Mouse (Mus musculus) fat pad, adult 2 months (tissue): ENCODE data around the gene Lrrc27.

Experiments
- DNase-seq: peaks from one replicate; pipeline ENCODE4 v3.0.0-alpha.2; 2011; ENCODE audit warnings: low read depth, low spot score; ENCODE audit errors: extremely low read depth

Lrrc27 gene

DNA sequence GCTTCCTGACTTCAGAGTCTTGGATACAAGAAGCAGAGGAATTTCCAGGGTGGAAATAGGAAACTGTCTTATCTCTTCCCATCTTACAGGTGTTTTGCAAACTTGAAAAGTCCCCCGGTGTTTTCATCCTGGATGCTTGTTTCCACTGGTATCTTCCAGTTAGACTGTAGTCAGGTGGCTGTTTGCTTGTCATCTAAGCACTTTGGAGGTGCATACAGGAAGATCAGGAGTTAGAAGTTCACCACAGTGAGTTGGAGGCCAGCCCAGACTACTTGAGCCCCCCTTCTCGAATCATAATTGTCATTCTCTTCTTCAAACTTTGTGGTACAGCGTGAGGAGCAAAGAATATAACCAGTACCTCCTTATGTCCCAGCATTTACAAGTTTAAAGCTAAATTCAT is 1.4 kb downstream of the Lrrc27 start:
- no peak for DNase-seq

DNA sequence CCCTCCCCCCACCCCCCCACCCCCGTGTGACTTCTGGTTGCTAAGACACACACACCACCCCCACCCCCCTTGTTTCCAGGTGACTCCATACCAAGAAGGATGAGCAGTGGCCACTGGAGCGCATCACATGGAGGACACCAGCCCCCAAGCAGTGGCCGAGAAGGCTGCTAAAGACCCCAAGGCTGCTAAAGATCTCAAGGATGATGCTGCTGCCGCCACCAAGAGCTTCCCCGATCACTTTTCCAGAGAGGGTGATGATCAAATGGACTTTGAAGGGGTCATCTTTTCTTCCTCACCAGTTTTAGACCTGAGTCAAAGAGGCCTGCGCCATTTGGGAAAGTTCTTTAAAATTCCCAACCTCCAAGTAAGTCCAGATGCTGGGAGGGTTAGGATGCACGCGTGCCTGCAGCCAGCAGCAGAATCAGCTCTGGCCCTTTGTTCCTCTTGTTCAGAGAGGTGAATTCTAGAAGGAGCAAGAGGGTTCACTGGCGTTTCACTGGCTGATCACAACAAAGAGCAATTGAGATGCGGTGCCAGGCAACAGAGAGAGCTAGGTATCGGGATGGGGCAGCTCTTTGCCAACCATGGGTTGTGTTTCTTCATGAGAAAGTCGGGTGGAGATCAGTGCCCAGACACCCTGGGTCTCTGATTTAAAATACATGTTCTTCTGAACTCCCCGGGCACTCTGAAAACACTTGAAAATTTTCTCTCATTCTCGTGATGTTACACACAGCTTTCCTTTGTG is 2.0 kb downstream of the Lrrc27 start:
- no peak for DNase-seq

DNA sequence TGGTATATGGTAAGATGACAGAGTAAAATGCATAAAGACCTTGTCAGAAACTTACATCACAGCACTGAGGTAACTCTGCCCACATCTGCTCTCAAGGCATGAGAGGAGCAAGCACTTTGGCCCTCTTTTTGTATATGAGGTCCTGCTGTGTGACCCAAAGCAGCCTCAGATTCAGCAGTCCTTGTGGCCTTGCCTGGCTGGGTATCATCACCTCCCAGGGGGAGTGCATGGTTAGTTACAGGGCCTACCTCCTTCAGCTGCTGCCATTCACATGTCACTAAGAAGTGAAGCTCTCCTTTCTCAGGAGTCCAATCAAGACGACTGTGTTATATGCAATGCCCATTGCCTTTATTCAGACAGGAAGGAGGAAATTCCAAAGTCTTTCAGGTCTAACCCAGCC is 2.7 kb downstream of the Lrrc27 start:
- DNase-seq, result no peak

DNA sequence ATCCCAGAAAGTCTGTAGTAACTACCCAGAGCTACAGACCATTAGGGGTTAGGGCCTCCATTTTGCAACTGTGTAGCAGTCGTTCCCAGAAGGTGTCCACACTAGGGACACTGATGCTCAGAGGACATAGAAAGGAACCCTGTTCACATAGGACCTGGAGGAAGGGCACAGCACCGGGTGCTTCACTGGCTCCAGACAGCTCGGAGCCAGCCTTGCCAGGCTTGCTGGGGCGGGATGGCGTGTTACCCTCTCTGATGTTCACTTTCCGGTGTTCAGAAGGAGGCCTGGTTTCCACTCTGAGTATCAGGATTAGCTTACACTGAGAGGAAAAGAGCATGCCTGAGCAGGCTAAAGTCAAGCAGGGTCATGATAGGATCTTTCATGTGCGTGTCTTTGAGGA is 3.2 kb downstream of the Lrrc27 start:
- DNase-seq, result no peak

DNA sequence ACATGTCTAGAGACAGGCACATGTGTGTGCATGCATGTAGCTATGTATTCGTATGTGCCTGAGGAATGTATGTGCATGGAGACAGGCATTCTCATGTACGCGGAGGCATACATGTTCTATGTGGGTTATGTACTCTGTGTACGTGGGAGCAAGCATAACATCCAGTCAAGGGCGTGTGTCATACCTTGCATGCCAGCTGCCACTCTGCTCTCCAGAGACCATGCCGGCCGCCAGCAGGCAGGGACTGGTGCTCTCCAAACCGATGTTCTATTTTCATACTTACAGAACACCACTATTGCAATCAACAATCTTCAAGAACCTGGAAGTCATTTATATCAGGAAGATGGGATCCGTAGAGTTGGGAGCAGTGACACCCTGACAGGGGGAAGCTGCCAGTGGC is 3.7 kb downstream of the Lrrc27 start:
- no peak for DNase-seq

DNA sequence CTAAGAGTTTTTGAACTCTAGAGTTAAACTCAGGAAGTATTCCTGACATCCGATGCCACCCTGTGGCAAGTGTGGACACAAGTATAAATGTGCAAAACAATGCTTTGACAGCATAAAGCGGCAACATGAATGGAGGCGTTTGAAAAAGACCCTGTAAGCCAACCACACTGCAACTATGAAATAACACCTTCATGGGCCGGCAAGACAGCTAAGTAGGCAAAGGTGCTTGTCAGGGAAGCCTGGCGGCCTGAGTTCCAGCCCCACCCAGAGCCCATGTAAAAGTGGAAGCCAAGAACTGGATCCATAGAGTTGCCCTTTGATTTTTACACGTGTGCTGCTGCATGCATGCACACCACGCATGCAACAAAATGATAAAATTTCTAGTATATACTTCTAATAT is 4.3 kb downstream of the Lrrc27 start:
- no peak for DNase-seq

DNA sequence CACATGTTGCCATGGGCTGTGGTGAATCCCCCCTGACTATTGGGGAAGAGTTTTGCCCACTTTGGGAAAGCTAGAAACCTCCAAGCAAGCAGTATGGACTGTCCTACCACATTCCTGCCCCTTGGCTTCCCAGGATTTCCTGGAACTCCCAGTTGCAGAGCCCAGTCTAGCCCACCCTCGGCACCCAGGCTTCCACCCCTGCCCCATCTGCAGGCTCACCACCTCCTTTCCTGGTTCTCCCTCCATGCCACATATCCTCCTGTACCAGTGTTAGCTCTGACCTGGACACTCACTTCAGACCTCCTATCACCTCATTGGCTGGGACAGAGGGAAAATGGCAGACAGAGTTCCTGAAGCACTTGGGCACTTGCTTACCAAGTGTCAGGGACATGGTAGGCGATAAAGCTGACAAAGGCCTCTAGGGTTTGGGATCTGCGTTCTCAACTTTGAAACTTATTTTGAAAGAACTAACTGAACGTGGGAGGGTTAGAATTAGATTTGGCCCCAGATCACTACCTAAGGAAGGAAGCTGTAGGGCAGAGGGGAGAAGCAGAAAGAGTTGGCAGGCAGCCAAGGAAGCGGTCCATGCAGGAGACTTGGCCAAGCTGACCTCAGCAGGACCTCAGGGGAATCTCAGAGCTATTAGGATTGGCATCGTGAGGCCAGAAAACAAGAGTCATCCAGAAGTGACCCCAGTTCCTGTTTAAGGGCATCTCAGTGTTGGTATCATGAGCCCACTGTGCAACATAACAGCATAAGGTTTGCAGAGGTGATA is 6.0 kb downstream of the Lrrc27 start:
- DNase-seq, result no peak

DNA sequence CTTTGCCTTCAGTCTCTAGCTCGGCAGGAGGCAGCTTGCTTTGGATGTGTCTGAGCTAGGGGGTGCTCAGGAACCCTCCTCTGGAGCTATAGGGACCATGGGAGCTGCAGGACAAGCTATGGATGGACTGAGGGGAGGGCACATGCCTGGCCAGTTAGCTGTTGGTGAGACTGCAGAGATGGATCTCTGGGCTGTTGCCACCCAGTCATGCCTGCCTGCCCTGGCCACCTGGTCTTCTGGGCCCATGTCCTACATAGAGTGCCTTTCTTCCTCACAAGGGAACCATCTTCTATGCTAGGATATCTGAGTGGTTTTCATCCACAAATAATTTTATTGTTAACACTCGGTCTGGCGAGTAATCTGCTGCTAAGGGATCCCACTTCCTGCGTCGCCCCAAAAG is 6.7 kb downstream of the Lrrc27 start:
- no peak for DNase-seq

DNA sequence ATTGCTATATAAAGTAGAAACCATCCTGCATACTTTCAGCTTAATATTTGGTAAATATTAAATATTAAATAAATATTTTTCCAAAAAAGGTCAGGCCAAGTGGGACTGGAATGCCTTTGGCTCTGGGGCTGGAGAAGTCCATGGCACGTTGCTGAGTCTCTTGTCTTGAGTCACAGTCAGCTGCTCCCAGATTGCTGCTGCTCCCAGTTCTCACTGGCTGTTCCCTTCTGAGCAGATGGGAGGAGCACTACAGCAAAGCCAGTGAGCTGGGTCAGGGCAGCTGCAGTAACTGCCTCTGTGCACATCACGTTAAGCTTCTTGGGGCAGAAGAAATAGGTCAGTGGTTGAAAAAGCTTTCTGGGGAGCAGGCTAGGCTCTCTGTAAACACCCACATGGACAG is 7.5 kb downstream of the Lrrc27 start:
- no peak for DNase-seq

DNA sequence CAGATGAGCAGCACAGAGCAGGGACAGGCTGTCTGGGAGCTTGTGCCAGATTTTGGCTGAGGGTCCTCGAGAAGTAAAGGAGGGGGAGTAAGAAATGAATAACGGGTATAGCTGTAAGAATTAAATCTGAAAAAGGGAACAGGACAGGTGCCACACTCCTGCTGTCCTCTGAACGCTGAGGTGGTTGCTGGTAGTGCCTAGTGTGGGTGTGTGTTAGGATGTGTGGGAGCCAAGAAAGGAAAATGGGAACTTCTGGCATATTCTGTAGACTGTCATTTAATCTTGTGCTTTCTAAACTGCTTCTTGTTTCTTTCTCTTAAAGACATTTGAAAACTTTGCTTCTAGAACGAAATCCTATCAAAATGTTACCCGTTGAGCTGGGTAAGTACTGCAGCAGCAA is 8.3 kb downstream of the Lrrc27 start:
- no peak for DNase-seq

DNA sequence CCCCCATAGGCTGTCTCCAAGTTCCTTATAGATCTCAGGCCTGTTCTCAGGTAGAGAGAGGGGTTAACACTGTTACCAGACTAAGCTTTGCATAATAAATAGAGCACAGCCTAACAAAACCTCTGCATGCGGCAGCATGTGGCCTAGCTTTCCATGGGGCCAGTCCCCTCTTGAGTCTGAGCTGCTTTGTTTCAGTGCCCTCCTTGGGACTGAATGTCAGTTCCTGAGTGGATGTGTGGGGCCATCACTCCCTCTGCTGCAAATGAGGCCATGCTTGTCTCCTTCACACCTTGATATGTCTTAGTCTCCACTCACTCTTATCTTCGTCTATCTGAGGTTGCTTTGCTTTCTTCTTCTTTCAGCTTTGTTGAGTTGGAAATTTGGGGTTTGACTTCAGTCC is 9.1 kb downstream of the Lrrc27 start:
- DNase-seq, result no peak

DNA sequence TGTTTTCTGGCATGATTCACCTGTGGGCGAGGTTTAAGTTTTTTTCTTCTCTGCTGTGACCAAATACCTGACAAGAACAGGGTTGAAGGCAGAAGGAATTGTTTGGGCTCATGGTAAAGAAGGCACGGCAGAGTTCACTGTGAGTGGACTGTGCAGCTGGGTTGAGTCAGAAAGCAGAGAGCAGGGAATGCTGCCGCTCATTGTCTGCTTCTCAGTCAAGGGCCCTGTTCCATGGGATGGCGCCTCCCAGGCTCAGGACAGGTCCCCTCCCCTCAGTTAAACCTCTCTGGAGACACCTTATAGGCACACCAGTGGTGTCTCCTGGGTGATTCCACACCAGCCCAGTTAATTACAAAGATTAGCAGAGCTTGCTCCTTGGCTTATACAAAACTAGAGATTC is 9.6 kb downstream of the Lrrc27 start:
- no peak for DNase-seq

DNA sequence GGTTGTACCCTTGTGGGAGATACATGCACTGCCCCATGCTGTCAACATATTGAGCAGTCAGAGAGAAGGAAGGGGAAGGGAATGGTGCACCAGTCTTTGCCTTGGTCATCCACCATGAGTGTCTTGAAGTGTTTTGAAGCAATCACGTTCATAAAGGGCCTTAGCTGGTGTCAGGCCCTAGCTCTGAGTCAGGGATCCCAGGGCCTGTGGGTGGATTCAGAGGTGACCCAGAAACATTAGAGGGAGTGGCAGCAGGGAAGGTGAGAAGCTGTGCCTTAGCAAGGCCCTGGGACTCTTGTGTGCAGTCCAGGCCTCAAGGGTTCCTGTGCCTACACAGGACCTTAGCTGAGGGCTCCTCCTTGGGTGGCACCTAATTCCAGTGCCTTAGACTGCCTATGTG is 11.3 kb downstream of the Lrrc27 start:
- DNase-seq, result no peak

DNA sequence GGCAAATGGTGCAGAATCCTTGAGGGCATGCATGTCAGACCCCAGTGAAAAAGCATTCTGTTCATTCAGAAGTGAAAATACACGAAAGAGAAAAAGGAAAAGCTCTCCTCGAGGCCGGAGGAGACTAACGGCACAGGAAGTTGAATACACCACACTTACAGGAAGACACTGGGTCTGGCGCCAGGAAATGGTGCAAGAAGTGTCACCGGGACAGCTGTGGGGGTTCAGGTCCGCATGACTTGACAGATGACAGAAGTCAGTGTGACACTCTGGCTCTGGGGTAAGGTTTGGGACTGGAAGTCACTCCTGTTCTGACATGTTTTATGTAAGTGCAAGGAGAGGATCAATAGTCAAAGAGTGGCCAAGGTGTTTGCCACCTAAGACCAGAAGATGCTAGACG is 11.9 kb downstream of the Lrrc27 start:
- DNase-seq, result no peak

DNA sequence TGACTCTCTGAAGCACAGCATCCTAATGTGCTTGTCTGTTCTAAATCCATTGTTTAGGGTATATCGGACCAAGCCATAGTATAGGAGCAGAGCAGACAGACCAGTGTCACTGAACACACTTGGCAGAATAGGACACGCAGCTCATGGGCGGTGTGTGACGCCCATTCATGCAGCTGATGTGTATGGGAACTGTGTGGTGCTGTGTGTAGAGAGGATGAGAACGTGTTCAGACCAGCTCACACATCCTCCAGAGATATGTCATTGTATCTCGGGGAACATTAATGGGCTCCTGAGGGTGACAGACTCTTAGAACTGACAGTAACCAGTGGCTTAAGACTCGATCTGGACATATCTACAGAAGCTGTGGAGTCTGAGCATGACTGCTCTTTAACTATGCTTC is 13.6 kb downstream of the Lrrc27 start:
- no peak for DNase-seq

DNA sequence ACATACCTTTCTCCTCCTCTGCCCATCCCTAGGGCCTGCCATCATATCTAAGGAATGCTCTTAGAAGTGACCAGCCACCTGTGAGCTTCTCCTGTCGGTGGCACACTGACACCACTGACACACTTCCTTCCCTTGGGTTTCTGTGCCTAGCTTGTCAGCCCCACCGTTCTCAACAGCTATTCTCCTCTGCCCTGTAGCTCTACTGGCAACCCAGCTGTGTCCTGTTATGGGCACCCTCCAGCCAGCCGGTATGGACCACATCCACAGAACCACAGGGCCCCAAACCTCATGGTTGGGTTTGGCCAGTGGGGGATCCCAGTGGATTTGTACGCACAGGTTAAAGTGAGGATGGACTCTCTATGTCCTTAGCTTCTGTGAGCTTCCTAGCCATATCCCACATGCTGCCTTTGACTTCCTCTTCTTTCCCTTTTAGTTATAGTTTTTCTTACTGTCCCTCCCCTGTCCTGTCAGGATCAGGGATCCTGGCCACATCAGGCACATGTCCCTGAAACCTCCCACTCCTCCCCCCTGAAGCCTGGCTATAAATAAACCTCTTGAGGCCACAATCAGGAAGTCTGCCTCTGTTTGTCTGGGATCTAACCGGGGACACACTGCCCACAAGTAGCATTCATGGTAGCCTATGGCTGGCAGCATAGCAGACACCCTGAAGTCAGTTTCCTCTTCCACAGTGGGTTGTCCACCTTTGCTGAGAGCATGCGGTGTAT is 15.8 kb downstream of the Lrrc27 start:
- DNase-seq, result no peak

DNA sequence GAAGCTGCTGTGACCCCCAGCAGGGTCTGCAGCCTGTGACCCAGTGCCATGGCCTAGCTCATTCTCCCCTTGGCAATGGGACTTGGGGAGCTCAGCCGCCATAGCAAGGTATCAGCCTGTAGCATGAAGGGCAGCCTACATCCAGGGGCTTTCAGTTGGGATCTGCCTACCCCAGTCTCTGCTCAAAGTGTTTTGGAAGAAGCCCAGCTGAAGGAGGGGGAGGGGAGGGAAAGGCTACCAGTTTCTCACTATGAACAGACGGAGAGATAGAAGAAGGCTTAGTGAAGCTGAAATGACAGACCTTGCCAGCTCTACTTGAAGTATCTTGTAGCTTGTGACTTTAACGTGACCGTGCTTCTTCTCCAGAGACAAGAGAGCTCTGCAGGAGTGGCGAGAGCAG is 17.0 kb downstream of the Lrrc27 start:
- no peak for DNase-seq

DNA sequence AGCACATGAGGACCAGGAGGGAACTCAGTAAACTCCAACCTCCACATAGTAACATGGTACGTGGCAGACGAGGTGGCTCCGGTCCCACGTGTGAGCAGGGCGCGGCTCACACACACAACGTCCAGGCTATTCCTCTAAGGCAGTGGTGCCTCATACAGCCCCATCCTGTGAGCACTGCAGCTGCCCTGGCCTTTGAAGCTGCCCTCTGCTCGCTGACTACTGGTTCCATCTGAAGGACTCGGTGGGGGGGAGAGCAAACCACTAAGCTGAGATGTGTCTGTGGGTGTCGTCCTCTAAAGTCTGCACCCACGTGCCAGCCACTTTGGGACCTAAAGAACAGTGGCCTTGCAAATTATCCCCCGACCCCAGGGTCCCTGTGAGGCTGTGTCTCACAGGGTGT is 17.5 kb downstream of the Lrrc27 start:
- DNase-seq, result no peak

DNA sequence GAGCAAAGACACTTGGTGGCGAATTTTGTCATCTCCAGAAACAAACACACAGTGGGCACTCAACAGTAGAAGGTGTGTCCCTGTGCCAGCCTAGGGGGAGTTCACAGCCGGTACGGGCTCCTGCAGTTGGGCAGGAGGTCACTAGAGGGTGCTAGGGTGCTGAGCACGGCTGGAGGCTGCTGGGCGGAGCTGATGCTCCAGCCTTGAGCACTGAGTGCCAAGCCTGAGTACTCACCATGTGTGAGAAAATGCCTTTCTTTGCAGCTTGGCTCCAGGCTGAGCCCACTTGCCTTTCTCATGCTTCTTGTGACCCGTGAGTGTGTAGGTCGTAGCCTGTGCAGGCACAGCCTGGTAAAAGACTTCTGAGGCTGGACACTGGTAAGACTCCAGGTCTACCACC is 20.9 kb downstream of the Lrrc27 start:
- DNase-seq, result no peak

DNA sequence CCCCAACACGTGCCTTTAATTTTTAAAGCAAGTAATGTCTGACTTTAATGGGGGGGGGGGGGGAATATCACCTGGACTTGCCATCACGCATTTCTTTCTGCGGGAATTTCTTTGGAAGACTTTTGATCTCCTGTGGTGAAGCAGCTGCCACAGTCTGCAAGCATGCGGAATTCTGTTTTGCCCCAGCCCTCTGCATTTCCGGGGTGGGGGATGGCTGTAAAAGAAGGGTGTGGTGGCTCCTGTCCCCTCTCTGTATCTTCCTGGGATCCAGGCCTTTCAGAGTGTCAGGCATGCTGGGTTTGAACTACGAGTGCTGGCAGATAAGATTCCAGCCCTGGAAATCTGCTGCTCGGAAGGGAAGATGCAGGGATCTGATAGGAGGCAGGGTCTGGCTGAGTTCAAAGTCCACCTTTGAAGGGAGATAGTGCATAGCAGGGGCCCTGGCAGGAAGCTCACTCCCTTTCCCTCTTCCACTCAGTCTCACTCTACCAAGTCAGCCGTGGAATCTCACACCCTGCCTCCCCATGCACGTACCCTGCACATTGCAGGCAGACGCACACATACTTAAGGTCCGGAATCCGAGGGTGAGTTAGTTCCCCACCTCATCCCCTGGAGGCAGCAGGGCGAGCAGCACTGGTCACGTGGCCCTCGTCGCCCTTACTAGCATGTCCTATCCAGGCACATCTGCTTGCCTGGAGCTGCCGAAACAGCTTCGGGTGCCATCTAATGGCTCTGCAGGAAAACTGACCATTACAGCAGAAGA is 21.8 kb downstream of the Lrrc27 start:
- DNase-seq, result no peak

DNA sequence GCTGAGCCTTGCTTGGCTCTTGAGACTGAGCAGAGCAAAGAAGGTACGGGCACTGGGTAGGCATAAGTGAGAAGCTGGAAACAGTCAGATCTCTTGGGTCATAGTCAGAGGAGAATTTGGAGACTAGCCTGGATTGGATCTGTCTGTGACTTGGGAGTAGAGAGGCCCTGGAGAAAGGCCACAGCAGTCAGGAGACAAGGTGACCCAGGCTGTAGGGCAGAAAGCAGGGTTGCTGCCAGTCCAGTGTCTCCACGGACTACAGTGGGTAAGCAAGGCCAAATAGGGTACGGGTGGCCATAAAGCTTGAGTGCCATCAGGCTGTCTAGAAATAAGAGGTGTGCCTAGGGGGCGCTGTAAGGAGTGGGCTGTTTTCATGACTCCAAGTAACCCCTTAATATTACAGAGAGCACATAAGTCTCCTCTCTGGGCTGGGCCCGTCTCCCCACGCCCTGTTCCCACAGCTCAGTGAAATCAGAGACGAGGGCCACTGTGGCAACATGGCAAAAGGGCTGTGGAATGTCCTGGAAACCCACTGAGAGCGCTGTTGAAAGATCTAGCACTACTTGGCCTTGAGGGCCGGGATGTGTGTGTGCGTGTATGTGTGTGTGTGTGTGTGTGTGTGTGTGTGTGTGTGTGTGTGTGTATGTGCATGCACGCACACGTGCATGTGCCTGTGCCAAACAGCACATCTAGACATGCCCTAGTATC is 23.0 kb downstream of the Lrrc27 start:
- DNase-seq, result no peak
